Mouse (Mus musculus) E14TG2a.4 (cell line): Measurements from ENCODE around the gene Egf.

Experiments
- CTCF ChIP-seq: conservative IDR thresholded peaks from 2 replicates; pipeline ENCODE4 v1.5.1; 2014; ENCODE audit warnings: low read length
- NANOG ChIP-seq: IDR thresholded peaks from 2 replicates; pipeline ENCODE4 v1.6.1; 2014; ENCODE audit warnings: borderline replicate concordance, low read length, mixed read lengths
- POU5F1 ChIP-seq: IDR thresholded peaks from 2 replicates; pipeline ENCODE4 v1.6.1; 2014; ENCODE audit warnings: low read length, borderline replicate concordance

DNA sequence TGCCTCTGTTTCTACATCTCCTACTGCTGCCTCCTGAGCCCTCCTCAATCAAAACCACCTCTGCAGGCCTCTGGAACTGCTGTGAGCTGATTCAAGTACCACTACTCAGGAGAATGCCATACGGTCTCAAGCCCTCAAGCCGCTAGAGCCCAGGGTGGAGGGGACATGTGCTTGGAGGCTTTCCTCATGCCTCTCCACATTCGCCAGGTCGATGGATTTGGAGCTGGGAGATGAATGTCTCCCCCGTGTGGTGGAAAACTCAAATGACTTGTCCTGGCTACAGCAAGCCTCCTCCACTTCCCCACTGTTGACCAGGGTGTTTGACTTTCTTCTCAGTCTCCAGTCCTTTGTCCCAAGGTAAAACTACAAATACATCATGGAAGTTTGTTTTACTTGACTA is 47.0 kb downstream of the Egf start:
- TF ChIP-seq CTCF = peak; percentile 58
- TF ChIP-seq NANOG = no peak
- TF ChIP-seq POU5F1 = no peak
